Mouse (Mus musculus) layer of hippocampus, adult 9-11 months (tissue): ENCODE data around the gene Hoxb8.
A peak's percentile ranks its signal among the peaks of the same experiment; 100 is the strongest.

Experiments used
- DNase-seq: peaks from one replicate; pipeline ENCODE4 v3.0.0; 2022

Hoxb8 gene

DNA sequence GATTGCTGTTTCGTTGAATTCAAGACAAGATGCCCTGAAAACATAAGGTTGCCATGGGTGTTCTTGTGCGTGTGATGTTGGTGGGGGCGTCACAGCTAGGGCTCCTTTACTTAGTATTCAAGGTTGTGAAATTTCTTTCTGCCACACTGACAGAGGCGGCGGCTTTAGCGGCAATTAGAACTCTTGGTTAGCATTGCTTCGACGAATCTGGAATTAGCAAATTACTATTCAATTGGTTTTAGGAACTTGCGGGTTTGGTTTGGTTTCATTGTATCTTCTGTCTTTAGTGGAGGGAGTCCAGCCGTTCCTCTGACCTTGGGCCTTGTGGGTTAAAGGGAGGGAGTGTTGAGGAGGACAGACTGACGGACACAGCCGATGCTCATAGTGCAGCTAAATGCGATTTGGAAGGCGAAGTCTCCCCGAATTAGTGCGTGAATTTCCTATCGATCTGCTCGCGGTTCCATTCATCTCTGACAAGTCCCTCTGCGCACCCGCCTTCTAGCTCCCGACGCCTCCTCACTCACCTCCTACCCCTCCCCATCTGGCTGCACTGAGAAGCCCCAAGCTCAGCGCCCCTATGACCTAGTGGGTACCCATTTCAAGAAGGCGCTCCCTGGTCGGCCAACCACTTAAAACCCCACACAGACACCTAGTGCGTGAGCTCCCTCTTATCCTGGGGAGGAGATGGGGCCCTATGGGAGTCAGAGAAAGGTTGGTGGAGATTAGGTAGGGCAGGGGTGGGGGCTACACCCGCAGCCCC is 36.1 kb downstream of the Hoxb8 start, which contains the start of gene Hoxb4:
TSS of gene Hoxb4 (plus strand) at position 660 of the 760 bp plus-strand sequence.
- DNase-seq, result no peak

DNA sequence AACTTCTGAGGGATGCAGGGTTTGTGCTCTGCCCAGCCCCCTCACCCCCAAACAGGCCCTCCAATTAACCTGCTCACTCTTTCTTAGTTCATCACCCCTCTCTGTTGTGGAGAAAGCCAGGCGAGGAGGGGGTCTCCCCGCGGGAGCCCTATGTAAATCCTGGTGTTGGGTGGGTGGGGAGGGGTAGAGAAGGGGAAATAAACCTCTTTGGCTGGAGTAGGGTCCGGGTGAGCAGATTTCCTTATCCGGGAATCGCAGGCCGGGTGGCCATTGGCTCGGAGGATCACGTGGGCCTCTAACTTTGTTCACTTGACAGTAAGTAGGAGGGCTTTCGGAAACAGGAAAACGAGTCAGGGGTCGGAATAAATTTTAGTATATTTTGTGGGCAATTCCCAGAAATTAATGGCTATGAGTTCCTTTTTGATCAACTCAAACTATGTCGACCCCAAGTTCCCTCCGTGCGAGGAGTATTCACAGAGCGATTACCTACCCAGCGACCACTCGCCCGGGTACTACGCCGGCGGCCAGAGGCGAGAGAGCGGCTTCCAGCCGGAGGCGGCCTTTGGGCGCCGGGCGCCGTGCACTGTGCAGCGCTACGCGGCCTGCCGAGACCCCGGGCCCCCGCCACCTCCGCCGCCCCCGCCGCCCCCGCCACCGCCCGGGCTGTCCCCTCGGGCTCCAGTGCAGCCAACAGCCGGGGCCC is 36.8 kb downstream of the Hoxb8 start:
- peak; percentile 10 for DNase-seq

DNA sequence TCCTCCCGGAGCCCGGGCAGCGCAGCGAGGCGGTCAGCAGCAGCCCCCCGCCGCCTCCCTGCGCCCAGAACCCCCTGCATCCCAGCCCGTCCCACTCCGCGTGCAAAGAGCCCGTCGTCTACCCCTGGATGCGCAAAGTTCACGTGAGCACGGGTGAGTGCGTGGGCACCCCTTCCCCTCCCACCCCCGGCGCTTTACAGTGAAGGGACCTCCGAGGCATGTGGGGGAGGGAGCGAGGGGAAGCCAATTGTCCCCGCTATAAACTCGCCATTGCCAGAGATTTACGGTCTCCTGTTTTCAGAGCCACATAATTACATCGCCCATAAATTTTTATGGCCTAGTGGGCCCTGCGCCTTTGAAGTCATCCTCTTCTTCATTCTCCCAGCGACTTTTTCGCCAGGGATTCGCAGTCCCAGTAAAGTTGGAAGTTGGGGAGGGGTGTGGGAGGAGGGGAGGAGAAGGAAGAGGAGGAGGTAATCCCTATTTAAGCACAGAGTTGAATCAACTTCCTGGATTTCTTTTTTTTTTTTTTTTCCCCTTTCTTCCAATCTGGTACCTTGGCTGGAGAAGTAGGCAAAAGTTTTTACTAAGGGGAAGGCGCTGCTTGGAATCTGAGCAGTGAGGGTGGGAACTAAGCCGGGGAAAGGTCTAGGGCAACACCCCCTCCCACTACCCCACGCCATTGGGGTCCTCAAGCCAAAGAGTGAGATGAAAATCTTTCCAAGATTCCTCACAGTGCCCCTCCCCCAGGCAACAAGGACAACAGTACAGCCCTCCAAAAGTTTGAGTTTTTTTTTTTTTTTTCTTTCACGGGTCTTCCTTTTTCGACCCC is 37.6 kb downstream of the Hoxb8 start:
- no peak for DNase-seq

DNA sequence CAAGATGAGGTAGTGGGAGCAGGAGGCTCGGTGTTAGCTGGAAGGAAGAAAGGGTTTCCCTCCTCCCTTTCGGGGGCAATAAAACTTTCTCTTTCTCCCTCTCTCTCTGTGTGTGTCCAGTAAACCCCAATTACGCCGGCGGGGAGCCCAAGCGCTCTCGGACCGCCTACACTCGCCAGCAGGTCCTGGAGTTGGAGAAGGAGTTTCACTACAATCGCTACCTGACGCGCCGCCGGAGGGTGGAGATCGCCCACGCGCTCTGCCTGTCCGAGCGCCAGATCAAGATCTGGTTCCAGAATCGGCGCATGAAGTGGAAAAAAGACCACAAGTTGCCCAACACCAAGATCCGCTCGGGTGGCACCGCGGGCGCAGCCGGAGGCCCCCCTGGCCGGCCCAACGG is 38.2 kb downstream of the Hoxb8 start:
- DNase-seq, result no peak

DNA sequence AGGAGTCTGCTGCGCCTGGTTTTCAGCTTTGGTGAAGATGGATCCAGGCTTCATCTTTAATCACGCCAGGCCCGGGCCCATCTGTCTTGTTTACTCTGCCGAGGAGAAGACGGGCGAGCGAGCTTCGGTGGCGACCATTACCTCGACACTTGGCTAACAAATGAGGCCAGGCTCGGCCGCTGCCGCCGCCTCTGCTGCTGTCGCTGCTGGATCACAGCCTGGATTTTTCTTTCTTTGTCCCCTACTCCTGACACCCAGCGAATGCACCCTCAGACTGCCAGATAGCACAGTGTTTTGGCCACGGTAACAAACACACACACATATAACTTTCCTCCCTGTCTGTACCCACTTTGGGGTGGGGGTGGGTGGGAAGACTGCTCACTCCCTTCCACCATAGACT is 39.0 kb downstream of the Hoxb8 start:
- DNase-seq, result no peak

DNA sequence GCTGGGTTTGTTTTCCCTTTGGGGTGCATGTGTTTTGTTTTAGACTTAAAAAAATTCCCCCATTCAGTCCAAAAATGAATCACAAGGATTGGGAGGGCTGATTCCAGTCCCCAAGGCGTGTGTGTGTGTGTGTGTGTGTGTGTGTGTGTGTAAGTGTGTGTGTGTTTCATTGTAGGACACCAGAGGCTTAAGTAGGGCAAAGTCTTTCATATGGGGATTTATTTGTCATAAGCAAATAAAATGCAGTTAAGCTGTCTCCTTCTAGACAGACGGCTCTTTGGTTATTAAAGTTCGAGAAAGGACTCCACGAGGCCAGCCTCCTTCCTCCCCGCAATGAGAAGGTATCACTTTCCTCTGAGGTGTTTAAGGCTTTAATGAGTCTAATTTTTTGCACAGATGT is 40.1 kb downstream of the Hoxb8 start:
- DNase-seq, result no peak

DNA sequence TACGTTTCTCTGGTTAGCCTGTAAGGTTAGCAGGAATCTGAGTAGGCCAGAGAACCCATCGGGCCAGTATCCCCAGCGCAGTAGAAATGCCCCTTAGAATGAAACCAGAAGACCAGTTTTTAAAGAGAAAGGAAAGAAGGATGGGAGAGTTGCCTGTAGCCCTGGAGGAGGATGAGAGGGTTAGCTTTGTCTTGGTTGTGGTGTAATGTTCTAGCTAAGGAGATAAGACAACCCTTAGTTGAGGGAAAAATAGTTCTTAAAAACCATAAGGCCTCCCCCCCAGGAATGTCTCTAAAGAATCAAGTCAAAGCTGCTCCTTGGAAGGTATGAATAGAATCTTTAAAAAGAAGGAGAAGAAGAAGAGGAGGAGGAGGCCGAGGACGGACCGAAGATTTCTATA is 41.0 kb downstream of the Hoxb8 start:
- DNase-seq, result no peak

DNA sequence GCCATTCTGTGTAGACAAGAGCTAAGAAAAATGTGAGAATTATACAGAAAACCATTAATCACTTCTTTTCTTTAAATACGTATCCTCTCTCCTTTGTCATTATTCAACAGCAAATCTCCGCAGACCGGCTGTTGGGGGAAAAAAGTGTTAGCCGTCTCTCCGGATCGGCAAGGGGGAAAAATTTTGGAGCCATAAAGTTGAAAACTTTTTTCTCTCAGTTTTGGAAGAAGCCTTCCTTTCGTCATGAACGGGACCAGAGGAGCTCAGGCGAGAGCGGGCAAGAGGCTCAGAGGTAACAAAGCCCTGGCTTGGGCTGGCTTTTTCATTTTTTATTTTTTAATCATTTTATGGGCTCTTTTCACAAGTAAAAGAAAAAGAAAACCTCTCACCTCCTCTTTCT is 41.4 kb downstream of the Hoxb8 start, which contains the start of gene Hoxb3:
TSS of gene Hoxb3 (plus strand) at position 173 of the 400 bp plus-strand sequence.
- DNase-seq, result no peak

DNA sequence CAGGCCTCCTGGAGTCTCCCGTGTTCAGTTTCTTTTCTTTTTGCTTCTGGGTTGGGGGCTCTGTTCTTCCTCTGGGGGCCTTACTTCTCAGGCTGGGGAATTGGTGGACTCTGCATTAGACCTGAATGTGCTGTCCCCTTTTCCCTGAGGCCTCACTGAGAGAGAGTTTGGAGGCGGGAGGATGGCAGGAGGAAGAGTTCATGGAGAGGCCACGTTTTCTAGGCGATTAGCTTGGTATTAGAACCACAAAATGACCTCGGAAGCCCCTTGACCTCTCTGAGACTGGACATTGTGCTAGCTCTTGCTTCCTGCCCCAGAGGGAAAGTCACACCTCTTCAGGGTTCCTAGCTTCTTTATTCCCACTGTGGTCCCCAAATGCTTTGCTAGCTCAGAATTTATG is 42.4 kb downstream of the Hoxb8 start:
- DNase-seq, result no peak

DNA sequence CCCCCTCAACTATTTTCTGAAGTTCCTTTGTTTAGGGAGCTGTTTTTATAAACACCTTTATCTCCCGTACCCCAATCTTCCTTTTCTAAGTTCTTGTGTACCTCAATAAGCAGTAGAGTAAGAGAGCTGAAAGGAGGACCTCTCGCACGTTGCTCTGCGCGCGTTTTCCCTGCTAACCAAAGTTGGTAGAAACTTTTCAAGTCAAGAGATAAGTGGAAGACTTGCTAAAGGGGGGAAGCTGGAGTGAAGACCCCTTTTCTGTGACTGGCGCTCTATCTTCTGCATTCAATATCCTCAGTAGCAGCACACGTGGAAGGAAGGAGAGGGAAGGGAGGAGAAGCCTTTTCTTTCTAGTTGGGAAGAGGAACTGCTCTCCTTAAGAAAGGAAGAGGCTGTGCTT is 43.3 kb downstream of the Hoxb8 start:
- DNase-seq, result no peak

DNA sequence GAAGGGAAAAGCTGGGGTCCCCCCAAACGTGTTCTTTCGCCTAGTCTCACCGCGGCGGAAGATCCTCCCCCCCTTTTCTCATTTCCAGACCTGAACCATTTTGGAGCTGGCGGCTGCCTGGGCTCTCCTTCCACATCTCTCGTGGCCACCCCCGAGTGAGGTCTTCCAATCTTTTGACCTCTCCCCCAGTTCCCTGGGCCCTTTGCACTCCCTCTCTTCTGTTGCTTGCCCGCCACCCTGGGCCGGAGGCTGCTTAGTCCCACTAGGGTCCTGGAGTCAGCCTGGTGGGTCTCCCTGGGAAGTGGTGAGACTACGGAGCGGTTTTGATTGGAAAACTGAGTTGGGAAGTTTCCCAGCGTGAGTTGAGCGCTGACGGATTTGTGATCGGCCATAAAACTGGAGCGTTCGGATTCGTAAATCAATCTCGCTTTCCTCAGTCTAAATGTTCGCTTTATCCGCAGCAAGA is 44.1 kb downstream of the Hoxb8 start:
- no peak for DNase-seq

DNA sequence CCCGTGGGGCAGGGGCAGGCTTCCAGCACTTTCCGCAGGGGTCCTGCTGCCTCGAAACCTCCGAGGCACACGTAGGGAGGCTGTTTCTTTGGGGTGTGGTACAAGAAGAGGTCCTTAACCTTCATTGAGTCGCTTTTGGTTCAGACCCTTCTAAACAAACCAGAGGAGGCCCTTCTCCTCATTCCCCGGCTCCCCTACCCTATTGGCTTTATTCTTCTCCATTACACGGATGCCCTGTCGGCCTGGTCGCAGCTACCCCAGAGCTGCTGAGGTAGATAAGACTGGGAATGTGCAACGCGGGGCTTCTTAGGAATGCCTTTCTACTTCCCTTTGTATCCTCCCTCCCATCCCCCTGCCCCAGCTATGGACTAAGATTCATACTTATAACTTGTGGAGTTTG is 45.0 kb downstream of the Hoxb8 start:
- no peak for DNase-seq

DNA sequence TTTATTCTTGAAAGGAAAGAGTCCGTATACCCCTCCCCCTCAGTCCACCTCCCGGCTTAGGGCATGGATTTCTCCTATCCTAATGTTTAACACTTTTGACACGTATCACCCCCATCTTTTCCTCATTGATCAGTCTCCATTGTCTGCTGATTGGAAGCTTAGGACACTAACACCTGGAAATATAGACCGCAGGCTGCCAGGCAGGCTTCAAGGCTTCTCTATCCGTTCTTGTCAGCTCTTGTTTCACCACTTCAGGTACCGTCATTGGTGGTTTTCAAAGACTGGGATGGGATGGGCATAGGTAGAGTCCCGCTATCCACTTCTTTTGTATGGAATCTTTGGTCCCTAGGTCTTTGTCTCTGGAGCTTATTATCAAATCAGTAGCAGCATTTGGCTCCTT is 45.4 kb downstream of the Hoxb8 start:
- no peak for DNase-seq

DNA sequence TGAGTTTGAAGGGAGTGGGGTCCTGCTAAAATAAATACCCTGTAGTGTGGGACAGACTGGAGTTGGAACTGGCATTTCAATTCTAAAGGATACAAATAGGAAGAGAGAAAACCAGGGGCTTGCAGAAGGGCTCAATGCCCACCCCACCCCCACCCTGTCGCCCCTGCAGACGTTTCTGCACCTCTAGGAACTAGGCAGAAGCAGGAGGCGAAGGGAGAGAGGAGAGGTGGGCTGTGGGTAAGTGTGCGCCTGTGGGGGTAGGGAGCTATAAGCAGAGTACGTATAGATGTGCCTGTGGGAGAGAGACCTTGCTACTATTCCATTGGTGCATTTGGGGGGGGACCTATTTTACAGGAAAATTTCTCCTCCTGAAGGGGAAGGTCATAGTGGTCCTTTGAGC is 46.0 kb downstream of the Hoxb8 start:
- DNase-seq, result no peak

DNA sequence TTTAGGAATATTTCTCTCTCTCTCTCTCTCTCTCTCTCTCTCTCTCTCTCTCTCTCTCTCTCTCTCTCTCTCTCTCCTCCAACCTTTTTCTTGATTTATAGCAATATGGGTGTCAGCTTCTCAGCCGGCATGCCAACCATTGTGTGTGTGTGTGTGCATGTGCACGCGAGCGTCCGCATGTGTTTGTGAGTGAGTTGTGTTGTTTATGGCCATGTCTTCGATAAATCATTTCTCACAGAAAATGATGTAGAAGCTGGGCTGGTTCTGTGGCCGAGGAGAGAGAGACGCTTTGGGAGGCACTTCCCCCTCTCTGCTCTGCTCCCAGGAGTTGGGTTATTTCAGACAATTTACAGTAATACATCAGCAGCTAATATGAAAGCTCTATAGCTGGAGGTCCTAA is 46.9 kb downstream of the Hoxb8 start:
- DNase-seq, result no peak

DNA sequence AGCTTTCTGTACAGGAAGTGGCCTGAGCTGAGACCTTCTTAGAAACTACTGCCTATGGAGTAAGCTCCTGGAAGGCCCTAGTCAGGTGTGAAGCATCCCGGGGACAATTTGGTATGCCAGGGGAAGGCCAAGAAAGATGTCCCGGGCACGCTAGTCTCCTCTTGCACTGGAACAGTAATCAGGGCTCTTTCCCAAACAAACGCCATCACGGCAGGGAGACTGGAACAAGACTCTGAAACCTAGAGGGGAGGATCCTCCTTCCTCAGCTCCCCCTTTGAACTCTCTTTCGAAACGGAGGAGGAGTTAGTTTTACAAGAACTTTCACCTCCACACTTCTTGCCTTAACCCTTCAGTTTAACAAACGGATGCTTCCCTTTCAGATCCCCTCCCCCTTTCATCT is 50.4 kb downstream of the Hoxb8 start:
- DNase-seq, result no peak

DNA sequence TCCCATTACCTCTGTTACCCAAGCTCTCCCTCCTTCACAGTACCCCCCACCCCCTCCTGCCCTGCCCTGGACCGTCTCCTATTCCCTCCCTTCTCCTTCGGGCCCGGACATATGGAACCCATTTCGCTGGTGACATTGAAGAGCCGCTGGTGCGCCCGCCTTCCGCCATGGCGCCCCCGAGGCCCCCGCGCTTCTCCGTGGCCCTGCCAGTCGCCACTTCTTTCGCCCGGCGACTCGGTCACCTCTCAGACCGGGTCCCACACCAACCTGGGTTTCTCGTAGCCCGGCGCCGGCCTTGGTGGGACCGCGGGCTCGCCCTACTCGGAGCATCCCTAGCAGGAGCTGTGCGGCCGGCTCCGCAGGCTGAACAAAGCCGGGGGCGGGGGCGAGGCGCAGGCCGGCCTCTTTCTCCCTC is 50.9 kb downstream of the Hoxb8 start:
- no peak for DNase-seq

DNA sequence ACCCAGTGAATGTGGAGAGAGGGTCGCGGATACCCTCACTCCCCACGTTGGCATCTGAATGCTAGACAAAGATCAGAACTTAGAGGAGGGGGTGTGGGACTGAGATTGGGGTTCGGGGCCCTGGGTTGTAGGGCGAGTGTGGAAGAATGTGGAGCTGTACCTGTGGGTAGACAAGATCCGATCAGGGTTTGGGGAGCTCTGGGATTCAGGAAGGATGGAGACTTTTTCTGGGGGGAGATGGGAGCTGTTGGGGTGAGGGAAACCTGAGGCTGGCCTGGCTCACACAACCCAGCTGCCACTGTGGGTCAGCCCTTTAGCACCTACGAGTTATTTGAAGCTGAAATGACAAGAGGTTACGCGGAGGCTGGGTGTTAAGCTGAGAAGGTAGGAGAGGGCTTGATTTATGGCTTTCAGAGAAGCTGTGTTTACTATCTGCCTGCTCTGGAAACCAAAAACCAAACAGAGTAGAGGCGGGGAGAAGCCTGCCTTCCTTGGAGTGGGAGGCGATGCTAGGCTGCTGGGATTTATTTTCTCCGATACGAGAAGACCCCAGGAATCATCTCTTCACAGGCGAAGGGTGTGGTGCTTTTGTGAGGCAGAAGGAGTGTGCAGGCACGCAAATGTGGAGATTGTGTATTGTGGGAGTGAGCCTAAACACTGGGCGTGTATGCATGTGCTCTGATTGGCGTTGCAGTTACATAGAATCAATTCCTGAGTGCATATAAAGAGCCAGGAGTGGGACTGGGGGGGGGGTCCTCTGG is 51.7 kb downstream of the Hoxb8 start:
- DNase-seq, result no peak

DNA sequence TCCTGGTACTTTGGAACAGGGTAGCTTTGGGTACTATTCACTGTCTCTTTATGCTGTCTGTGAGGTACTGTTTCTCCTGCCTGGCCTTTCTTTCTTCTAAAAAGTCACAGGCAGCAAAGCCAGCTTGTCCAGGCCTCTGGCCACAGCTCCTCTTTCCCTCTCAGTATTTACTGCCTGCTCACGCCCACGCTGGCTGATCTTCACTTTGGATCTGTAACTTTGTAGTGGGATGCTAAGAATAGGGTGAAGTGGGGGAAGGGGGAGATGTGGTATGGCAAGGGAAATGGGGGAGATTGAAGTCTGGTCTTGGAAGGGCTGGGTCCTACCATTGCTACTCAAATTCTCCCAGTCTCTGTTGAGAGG is 52.3 kb downstream of the Hoxb8 start:
- no peak for DNase-seq
